Mouse (Mus musculus): ENCODE measurements around the gene Mul1. TPM values are rescaled to one million over a fixed set of nuclear protein-coding genes. Genes with fewer than 3 reads are reported as not detected.

The Mul1 gene
- polyA plus RNA-seq, 1 experiment from 2014 or later, result 22.3 TPM

DNA sequence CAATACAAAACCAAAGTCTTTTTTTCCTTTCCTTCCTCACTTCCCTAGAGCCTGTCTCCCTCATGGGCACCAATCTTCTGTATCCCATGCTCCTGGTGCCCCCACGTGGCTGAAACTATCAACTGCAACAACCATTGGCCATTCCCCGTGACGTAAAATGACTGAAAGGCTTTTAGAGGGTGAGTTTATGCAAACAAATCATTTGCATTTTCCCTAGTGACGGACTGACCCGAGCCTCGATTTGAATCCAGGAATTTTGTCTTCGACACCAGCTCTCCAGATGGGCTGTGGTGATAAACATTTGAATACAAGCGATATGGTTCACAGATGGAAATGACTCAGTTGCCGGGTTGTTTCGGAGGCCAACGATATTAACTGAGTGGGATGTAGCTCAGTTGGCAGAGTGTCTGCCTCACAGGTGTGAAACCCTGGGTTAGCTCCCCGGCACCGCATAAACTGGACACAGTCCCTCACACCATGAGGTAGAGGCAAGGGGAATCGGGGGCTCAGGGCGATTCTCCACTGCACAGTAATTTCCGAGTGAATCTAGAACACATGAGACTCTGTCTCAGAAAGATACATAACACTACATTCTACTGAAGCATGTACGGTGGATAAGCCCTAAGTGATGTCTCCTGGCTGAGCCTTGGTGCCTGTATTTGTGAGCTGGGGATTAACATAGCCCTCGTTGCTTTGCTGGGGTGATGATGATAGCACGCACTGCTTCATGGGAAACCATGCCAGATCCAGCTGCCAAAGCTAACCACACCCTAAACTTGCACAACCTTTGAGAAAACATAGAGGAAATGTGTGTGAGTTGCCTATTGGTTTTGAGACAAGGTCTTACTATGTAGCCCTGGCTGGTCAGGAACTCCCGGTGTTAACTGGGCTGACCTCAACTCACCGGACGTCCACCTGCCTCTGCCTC is 7.4 kb upstream of the Mul1 start:
- H3K9me3 ChIP-seq (replicated peaks; ENCODE audit: control insufficient read depth, low read length), result 0 out of 2 replicates have a peak, but pooled peaks cover 3% of the 10 kb centered on the region
- H3K4me1 ChIP-seq (ENCODE audit: control insufficient read depth, insufficient read depth, low read length), result no peaks in the 10 kb centered on the region
- ATAC-seq (replicated peaks; ENCODE audit: extremely low read depth, insufficient read depth, low FRiP score), result no peak
- 0 out of 2 replicates have a peak overlapping the region, but pooled peaks have one; percentile 24 for H3K4me2 ChIP-seq (ENCODE audit: low read depth, low read length)
- 37% methylated on average over 22 of the region's 22 CpGs for WGBS
- H3K27ac ChIP-seq (ENCODE audit: low read length), result no peak overlapping the region
- no peaks in the 10 kb centered on the region for H3K36me3 ChIP-seq (ENCODE audit: control insufficient read depth, insufficient read depth)
- H3K27me3 ChIP-seq (ENCODE audit: control insufficient read depth, insufficient read depth, low read length), result peaks cover 2% of the 10 kb centered on the region; the same call in 1 of the 2 replicates
- H3K4me3 ChIP-seq (ENCODE audit: low read length), result no peak overlapping the region
- H3K9ac ChIP-seq (ENCODE audit: low read length), result no peak overlapping the region

DNA sequence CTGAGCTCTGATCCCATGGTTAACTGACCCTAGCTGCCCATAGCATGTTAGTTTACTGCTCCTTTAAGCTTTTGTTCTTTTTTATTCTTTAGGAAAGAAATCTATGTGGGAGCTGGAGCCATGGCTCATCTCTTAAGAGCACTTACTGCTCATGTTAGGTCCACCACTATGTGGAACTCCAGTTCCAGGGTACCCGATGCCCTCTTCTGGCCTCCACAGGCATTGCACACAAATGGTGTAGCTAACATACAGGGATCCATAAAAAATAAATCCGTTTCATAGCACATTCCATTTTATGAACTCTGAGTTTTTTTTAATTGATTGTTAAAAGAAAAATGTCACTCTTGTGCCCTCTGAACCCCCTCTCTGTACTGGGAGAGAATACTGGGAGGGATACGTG is 4.7 kb upstream of the Mul1 start:
- peaks cover 7% of the 10 kb centered on the region for H3K27me3 ChIP-seq (ENCODE audit: control insufficient read depth, insufficient read depth, low read length)
- H3K4me2 ChIP-seq (ENCODE audit: low read depth, low read length), result no peak overlapping the region
- 37% methylated on average over 3 of the region's 3 CpGs for WGBS
- no peaks in the 10 kb centered on the region for H3K4me1 ChIP-seq (ENCODE audit: control insufficient read depth, insufficient read depth, low read length)
- H3K36me3 ChIP-seq (ENCODE audit: control insufficient read depth, insufficient read depth), result no peaks in the 10 kb centered on the region
- no peak for ATAC-seq (replicated peaks; ENCODE audit: extremely low read depth, insufficient read depth, low FRiP score)
- no peak overlapping the region for H3K27ac ChIP-seq (ENCODE audit: low read length)
- H3K9ac ChIP-seq (ENCODE audit: low read length), result no peak overlapping the region
- no peaks in the 10 kb centered on the region for H3K9me3 ChIP-seq (replicated peaks; ENCODE audit: control insufficient read depth, low read length)
- H3K4me3 ChIP-seq (ENCODE audit: low read length), result no peak overlapping the region

DNA sequence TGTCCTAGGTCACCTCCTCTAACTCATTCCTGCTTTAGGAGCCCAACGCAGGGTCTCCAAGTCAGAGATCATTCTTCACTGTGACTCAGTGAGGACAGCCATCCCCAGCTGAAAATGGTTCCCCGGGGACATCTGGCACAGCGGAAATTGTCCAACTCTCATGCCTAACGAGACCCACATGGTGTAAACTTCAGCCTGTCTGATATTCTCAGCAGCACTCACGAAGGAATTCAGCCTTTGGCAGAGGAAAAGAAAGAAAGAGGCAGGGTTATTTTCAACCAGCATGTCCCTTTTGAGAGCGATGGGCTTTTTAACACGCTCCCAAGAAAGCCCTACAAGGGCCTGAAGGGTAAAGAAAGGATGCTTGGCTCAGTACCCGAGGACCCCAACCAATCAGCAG is 3.1 kb upstream of the Mul1 start:
- peaks cover 7% of the 10 kb centered on the region for H3K27me3 ChIP-seq (ENCODE audit: control insufficient read depth, insufficient read depth, low read length)
- peaks cover 9% of the 10 kb centered on the region for H3K4me1 ChIP-seq (ENCODE audit: control insufficient read depth, insufficient read depth, low read length)
- H3K27ac ChIP-seq (ENCODE audit: low read length), result no peak overlapping the region
- WGBS, result 35% methylated on average over 8 of the region's 8 CpGs
- no peak overlapping the region for H3K4me2 ChIP-seq (ENCODE audit: low read depth, low read length)
- H3K36me3 ChIP-seq (ENCODE audit: control insufficient read depth, insufficient read depth), result peaks cover 5% of the 10 kb centered on the region
- H3K9me3 ChIP-seq (replicated peaks; ENCODE audit: control insufficient read depth, low read length), result no peaks in the 10 kb centered on the region
- H3K9ac ChIP-seq (ENCODE audit: low read length), result no peak overlapping the region
- H3K4me3 ChIP-seq (ENCODE audit: low read length), result no peak overlapping the region
- ATAC-seq (replicated peaks; ENCODE audit: extremely low read depth, insufficient read depth, low FRiP score), result no peak

DNA sequence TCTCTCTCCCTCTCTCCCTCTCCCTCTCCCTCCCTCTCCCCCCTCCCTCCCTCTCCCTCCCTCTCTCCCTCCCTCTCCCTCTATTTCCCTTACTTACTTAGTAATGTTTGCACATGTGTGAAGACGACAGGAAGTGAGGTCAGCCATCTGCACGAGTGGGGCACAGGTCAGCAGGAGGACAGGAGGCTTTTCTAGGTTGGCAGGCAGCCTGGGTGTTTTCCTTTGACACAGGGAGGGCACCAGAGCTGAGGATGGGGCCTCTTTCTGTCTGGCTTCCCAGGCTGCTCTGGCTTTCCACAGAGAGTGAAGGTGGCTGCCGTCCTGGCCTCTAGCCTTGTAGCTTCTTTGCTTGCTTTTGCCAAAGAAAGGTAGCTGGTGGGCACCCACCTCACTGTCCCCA is 5.6 kb downstream of the Mul1 start:
- no peak for ATAC-seq (replicated peaks; ENCODE audit: extremely low read depth, insufficient read depth, low FRiP score)
- 49% methylated on average over 3 of the region's 3 CpGs for WGBS
- H3K36me3 ChIP-seq (ENCODE audit: control insufficient read depth, insufficient read depth), result peaks cover 48% of the 10 kb centered on the region

DNA sequence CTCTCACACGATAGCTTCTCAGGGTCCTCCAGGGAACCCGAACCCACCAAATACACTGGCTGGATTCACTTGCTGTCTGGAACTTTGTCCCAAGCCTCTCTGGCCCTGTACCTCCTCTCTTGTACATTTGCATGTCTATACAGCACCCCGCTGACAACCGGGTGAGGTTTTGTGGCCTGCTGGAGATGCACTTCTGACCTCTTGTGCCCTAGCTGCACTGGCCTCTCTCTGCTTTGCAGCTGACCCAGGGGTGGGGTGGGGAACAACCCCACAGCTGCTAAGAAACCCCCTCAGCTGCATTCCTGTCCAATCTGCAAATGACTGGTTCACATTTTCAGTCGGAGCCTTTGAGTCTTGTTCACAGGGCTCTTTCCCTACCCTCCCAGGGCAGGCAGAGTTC is 10.5 kb downstream of the Mul1 start:
- no peak for ATAC-seq (replicated peaks; ENCODE audit: extremely low read depth, insufficient read depth, low FRiP score)
- no peaks in the 10 kb centered on the region for H3K4me1 ChIP-seq (ENCODE audit: control insufficient read depth, insufficient read depth, low read length)
- 21% methylated on average over 5 of the region's 5 CpGs for WGBS
- no peak overlapping the region for H3K27ac ChIP-seq (ENCODE audit: low read length)
- H3K4me2 ChIP-seq (ENCODE audit: low read depth, low read length), result no peak overlapping the region
- no peaks in the 10 kb centered on the region for H3K9me3 ChIP-seq (replicated peaks; ENCODE audit: control insufficient read depth, low read length)
- no peak overlapping the region for H3K9ac ChIP-seq (ENCODE audit: low read length)
- H3K36me3 ChIP-seq (ENCODE audit: control insufficient read depth, insufficient read depth), result peaks cover 16% of the 10 kb centered on the region; the same call in 1 of the 2 replicates
- H3K27me3 ChIP-seq (ENCODE audit: control insufficient read depth, insufficient read depth, low read length), result peaks cover 10% of the 10 kb centered on the region
- H3K4me3 ChIP-seq (ENCODE audit: low read length), result no peak overlapping the region

More for the DNA sequence above, 5.6 kb downstream of the Mul1 start:
- H3K4me2 ChIP-seq (ENCODE audit: low read depth, low read length), result no peak overlapping the region
- no peak overlapping the region for H3K27ac ChIP-seq (ENCODE audit: low read length)
- no peak overlapping the region for H3K4me3 ChIP-seq (ENCODE audit: low read length)
- H3K4me1 ChIP-seq (ENCODE audit: control insufficient read depth, insufficient read depth, low read length), result peaks cover 9% of the 10 kb centered on the region
- no peaks in the 10 kb centered on the region for H3K27me3 ChIP-seq (ENCODE audit: control insufficient read depth, insufficient read depth, low read length)
- H3K9me3 ChIP-seq (replicated peaks; ENCODE audit: control insufficient read depth, low read length), result no peaks in the 10 kb centered on the region
- H3K9ac ChIP-seq (ENCODE audit: low read length), result no peak overlapping the region

DNA sequence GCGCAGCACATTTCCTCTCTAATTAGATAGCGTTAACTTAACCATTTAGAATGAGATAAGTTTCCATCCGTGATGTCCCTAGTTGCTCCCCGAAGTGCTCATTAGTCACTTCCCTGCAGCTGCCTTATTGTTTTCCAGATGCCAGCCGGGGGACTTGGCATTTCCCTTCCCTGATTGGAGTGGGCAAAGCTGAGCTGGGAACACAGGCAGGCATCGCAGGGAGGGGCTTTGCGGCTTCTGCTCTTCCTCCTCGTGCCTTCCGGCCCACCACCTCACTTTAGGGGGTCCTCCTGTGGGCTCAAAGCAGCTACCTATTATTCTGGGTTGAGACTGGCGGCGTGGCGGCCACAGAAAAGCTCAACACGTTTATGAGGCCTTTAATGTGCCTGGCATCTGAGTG is 12.5 kb downstream of the Mul1 start:
- no peak for ATAC-seq (replicated peaks; ENCODE audit: extremely low read depth, insufficient read depth, low FRiP score)
- 19% methylated on average over 13 of the region's 13 CpGs for WGBS
- Histone ChIP-seq H3K36me3 (ENCODE audit: control insufficient read depth, insufficient read depth) (peaks cover 3% of the 10 kb centered on the region; the same call in 1 of the 2 replicates), H3K9me3 (replicated peaks; ENCODE audit: control insufficient read depth, low read length) (no peaks in the 10 kb centered on the region), H3K4me3 (ENCODE audit: low read length) (no peak overlapping the region), H3K4me2 (ENCODE audit: low read depth, low read length) (no peak overlapping the region), H3K27me3 (ENCODE audit: control insufficient read depth, insufficient read depth, low read length) (peaks cover 27% of the 10 kb centered on the region), H3K4me1 (ENCODE audit: control insufficient read depth, insufficient read depth, low read length) (no peaks in the 10 kb centered on the region), H3K9ac (ENCODE audit: low read length) (no peak overlapping the region), H3K27ac (ENCODE audit: low read length) (no peak overlapping the region)

DNA sequence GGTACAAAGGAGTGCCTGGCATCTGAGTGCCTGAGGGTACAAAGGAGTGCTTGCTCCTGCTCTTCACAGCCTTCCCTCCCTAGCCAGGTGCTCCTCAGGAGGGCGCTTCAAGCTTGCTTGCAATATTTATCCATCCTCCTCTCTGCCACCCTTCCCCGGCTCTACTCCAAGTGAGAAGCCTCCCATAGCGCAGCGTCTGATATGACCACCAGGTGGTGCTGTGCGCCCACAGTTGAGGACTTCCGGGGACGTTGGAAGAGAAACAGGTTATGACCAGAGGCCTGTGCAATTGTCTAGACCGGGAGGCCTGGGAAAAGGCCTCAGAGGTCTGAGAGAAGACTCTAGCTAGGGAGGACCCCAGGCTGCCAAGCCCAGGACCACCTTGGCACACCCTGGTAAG is 12.9 kb downstream of the Mul1 start:
- Histone ChIP-seq H3K9me3 (replicated peaks; ENCODE audit: control insufficient read depth, low read length) (no peaks in the 10 kb centered on the region), H3K9ac (ENCODE audit: low read length) (no peak overlapping the region), H3K4me3 (ENCODE audit: low read length) (no peak overlapping the region), H3K27me3 (ENCODE audit: control insufficient read depth, insufficient read depth, low read length) (peaks cover 31% of the 10 kb centered on the region), H3K36me3 (ENCODE audit: control insufficient read depth, insufficient read depth) (no peaks in the 10 kb centered on the region; the same call in 1 of the 2 replicates), H3K4me2 (ENCODE audit: low read depth, low read length) (no peak overlapping the region), H3K27ac (ENCODE audit: low read length) (no peak overlapping the region), H3K4me1 (ENCODE audit: control insufficient read depth, insufficient read depth, low read length) (no peaks in the 10 kb centered on the region)
- WGBS, result under 1% methylated on average over 8 of the region's 8 CpGs
- no peak; the same call in 1 of the 2 replicates for ATAC-seq (replicated peaks; ENCODE audit: extremely low read depth, insufficient read depth, low FRiP score)

DNA sequence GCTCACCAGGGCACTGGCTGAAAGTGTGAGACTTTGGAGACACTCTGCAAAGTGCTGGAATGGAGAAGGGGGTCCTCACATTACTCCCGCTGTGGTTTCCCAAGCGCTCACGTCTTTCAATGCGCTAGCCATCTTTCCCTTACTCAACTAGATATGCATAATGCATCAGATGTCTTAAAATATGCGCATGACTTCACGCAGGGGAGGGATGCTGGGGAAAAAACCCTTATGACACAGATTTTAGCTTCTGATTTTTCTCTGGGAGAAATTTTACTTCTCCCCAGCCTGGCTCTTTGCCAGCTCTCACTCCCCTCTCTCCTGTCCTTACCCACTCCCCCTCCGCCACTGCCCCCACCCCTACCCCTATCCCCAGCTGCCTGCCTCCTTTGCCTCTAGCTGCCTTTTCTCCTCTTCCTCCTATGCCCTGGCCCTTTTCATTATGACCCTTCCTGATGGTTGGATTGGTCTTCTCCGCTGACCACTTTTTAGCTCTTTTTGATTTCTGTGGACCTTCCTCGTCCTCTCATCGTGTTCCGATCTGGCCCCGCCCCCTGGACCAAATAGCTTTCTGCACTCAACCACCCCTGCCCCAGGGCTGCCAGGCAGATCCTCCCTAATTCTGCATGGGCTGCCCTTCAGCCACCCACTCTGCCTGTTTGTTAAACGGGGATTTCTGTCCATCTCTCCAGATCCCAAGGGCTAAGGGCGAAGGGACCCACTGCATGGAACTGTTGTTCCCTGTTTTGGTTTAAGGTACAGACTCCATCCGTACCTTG is 13.5 kb downstream of the Mul1 start:
- Histone ChIP-seq H3K9ac (ENCODE audit: low read length) (no peak overlapping the region), H3K4me2 (ENCODE audit: low read depth, low read length) (no peak overlapping the region), H3K9me3 (replicated peaks; ENCODE audit: control insufficient read depth, low read length) (no peaks in the 10 kb centered on the region), H3K4me1 (ENCODE audit: control insufficient read depth, insufficient read depth, low read length) (no peaks in the 10 kb centered on the region), H3K27ac (ENCODE audit: low read length) (no peak overlapping the region), H3K4me3 (ENCODE audit: low read length) (no peak overlapping the region), H3K36me3 (ENCODE audit: control insufficient read depth, insufficient read depth) (no peaks in the 10 kb centered on the region), H3K27me3 (ENCODE audit: control insufficient read depth, insufficient read depth, low read length) (peaks cover 37% of the 10 kb centered on the region)
- no peak for ATAC-seq (replicated peaks; ENCODE audit: extremely low read depth, insufficient read depth, low FRiP score)
- WGBS, result 44% methylated on average over 15 of the region's 15 CpGs
